Mouse (Mus musculus) lung, postnatal 14 days (tissue): Measurements from ENCODE around the gene Olfr749.
"Not testable (repeated sequence)": the region's sequence is repeated elsewhere in the genome, so short reads cannot be mapped to it uniquely, and the experiment has no call there.

Source experiments
- DNase-seq: peaks from one replicate; pipeline ENCODE4 v3.0.0; 2021

Gene Olfr749

GRCm38 (mm10) chr14:50744994-50745393, at the start of gene Olfr749:
Gene Olfr749 (minus strand): TSS chr14:50745094.
- DNase-seq = no peak

- DNase-seq = no peak
These were observed 43.3 kb upstream of the Olfr749 start for GRCm38 (mm10) chr14:50788157-50788556.

DNA sequence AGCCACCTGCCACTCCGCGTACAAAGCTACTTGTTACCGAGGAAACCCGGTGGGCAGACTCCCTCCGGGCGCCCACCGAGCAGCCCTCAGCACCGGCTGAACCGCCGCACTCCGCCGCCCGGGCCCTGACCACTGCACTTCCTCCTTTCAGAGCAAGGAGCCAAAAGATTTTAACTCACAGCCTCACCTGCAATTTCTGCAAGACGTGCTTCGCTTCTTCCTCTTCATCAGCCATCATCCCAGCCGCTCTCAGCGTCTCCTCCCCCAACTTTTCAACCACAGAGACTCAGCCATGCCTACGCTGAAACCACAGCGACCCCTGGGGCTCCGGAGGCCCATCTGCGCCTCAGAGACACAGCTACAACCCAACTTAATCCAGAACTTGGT, 40.4 kb upstream of the Olfr749 start, which contains the start of gene Ttc5:
Ttc5 (minus strand) TSS at position 269 of the 387 bp plus-strand sequence.
- DNase-seq = peak; percentile 91

DNA sequence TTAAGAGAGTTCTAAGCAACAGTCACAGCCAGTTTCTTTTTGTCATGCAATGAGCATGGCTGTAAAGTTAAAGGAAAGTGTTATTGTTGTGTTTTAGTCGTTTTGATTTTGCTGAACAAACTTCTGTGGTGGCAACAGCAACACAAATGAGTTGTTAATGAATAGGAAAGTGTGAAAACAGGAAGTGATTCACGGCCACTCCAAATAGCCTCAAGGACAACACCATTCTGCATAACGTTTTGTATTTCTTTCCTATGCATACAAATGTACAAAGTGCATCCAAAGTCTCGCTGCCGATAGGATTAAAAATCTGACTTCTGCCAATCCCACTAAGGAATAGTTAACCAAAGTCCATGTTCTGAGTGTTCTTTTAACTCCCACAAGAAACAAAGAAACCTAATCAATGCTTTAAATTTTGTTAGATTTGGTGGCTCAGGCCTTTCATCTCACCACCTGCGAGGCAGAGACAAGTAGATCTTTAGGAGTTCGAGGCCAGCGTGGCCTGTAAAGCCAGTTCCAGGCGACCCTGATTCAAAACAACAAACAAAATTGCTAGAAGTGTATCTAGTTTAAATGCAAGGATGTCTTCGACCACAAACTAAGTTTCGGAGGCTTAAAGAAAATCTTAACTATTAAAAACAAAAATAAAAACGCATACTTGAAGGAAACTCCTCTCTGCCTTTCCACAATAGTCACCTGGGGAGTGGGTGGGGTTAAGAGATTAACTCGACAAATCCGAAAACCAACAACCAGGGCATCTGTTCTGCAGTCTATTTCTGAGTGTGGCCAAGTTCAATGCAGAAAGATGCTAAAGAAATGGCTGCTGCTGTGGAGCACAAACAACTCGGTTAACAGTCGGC, 39.7 kb upstream of the Olfr749 start:
- DNase-seq = peak; percentile 4

DNA sequence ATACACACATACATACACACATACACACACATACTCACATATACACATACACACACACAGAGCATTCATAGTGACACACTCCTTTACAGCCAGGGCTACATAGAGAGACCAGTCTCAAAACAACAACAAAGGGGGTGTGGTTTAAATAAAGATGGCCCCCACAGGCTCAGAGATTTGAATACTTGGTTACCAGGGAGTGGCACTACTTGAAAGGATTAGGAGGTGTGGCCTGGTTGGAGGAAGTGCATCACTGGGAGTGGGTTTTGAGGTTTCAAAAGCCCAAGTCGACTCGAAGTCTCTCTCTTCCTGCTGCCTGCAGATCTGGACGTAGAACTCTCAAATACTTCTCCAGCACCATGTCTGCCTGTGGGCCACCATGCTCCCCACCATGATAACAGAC, 37.3 kb upstream of the Olfr749 start:
- DNase-seq = no peak

- peak; percentile 13 for DNase-seq
These were observed 26.4 kb upstream of the Olfr749 start for GRCm38 (mm10) chr14:50771342-50771741.

DNA sequence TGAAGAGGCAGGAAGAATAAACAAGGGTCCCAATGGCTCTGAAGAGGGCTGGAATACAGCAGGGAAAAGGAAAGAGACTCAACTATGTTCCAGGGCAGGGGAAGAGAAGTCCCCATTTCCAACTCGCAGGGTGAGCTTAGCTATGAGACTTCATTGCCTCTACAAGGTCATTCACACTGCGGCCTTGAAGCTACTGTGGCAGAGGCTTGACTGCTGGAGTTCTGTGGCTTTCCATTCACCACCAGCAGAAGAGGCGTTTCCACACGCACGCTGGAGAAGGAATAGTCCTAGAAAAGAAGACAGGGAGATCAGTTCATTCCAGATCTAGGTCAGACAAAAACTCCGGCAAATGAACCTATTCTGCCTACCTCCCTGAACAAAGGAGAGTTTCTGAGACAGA, 20.8 kb upstream of the Olfr749 start:
- no peak for DNase-seq

DNA sequence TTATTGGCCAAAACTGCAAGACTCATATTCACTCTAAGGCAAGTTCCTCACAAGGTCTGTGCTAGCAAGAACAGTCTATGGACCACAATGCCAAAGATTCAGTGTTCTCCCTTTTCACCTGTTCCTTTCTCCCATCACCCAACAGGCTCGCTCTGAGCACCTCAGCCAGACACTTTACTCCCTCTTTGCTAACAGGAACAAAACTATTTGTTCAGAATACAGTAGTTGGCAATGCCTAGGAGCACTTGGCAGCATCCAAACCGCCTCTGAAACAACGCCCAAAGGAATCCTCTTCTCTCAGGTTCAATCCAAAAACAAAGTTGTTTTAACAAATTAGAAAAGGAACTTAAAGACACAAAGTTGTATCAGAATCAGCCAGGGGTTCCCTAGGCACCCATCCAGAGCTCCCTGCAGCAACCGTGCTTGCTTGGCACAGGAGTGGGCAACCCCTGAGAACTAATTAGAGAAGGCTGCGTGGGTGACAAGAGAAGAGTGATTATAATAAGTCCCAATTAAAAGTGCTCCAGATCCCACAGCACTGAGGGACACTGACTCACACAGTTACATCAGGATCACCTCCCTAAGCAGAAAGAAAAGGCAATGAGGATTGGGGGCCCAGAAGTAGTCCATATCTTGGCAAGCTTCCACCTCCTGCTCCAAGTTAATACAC, 13.7 kb upstream of the Olfr749 start:
- DNase-seq = no peak

DNA sequence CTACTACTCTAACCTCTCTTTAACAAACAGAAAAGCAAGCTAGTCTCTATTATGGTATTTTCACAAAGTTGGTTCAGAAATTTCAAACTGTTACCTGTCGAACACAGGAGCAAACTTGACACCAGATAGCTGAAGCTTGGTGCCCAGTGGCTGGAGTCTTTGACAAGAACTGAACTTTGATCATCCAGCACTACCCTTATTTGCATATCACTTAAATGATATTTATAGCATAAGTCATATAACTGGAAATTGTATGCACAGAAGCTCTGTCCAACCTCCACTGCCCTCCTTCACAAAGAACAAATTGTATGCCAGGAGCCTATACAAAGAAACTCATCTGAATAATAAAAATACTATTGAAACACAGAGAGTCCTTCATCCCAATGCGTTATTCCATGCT, 3.3 kb downstream of the Olfr749 start:
- DNase-seq = no peak

DNA sequence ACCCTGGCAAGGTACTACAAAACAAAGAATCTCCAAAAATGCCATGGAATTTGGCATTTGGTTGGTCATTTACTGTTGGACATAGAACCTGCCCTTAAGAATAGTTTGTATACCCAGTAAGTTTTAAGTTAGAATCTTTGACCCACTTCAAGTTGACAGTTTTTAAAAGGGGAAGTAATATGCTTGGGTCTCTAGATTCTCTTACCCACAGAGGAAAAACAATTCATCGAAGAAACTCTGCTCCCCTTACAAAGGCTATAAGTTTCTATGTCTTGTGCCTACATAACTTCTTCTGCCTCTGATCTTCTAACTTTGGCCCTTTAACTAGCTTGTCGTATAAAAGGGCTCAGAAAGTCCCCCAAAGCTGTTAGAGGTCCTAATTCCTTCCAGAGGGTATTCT, 4.6 kb downstream of the Olfr749 start:
- DNase-seq = no peak

- not testable (repeated sequence) for DNase-seq
These were observed 22.5 kb downstream of the Olfr749 start for GRCm38 (mm10) chr14:50722371-50722770.

- DNase-seq = not testable (repeated sequence)
These were observed 25.0 kb downstream of the Olfr749 start for GRCm38 (mm10) chr14:50719875-50720274.

DNA sequence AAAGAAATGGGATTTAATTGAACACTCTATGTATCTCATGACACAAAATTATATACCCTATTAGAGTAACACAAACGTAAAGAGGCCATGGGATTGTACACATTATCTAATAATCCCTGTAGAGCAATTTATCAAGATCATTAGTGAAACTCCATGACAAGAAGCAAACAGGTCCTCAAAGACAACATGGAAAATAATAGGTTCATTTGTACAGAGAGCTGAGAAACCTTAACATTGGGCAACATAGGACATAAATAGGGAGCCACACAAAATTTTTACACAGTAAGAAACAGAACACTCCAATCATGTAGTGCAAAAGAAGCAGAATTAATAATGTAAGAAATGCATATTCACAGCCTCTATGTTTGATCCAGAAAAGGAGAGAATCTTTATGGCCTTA, 37.8 kb downstream of the Olfr749 start, which contains the start of gene Olfr748:
Olfr748 (plus strand) TSS at position 301 of the 400 bp plus-strand sequence.
- DNase-seq = no peak

GRCm38 (mm10) chr14:50693106-50693505, 51.8 kb downstream of the Olfr749 start, which contains the start of gene Olfr747:
Gene Olfr747 (minus strand): TSS chr14:50693206.
- DNase-seq = no peak
